Mouse (Mus musculus): ENCODE measurements around the gene Tmem204.
A peak's percentile ranks its signal among the peaks of the same experiment; 100 is the strongest.

The Tmem204 gene

DNA sequence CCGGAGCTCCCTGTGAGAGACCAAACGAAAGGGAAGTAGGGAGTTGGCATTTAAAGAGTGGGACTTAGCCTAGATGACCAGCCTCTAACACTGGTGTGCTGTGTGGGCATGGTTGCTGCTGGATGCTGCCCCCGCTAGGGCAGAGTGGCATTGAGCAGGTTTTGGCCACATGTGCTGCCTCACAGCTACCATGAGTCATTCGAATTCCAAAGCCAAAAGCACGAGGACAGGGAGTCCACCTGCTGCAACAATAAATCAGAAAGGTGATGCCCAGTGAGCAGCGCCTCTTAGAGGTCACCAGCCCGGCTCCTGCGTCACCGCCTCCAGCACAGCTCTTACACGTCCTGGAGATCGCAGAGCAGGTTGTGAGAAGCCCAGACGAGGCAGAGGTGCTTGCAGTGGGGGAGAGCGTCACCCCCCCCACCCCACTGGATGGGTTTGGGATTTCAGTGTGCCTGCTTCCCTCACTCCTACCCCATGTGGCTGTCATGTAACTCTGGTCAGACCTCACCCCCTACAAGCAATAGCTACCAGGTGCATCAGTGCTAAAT lies 1.5 kb upstream of the Tmem204 start:
- no peak for DNase-seq (ENCODE audit: low spot score in 2 of 2)

DNA sequence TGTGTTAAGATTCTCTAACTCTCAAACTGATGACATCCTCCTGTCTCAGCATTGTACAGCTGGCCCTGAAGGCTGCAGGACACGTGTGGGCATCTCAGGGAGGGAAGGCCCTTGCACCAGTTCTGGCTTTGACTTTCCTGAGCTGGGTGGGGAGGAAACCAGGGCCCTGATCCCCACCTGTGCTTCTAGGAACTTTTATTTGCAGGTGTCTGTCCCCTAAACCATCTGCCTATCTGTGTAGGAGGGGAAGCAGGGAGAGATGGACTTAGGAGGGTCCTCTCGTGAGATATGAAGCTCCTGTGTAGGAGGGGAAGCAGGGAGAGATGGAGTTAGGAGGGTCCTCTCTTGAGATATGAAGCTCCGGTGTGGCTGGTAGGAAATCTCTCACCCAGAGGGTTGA lies 504 bp downstream of the Tmem204 start:
- DNase-seq (ENCODE audit: low spot score in 2 of 2): no peak

DNA sequence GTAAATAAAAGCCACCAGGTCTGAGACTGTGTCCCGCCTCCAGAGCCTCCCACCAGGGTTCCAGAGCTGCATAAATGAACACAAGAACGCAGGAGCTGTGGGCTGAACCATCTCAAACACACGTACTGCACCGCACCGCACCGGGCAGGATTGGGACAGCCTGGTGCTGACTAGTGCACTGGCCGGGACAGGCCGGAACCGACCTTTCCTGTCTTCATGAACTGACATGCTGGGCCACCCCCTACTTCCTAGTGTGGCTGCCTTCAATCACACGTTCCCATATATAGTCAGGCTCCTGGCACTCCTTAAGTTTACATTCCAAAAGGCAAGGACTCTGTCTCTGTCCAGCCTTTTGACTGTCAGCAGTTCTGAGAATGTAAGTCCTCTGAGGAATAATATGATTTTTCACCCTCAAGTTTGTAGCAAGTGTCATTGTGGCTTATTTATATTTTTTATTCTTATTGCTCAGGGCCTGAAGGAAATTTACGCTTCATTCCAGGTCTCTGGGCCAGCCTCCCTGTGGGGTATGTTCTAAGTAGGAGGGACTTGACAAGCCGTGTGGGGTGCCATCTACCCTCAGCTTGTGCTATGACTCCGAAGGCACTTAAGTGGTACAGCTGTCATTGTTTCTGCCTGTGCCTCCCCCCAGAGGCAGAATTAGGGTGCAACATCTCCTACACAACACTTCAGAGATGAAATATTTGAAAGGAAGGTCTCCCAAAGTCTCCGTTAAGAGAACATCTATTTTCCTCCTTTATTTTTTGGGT lies 1.1 kb downstream of the Tmem204 start:
- DNase-seq (ENCODE audit: low spot score in 2 of 2): peak in 1 of 2 experiments; percentile 59

DNA sequence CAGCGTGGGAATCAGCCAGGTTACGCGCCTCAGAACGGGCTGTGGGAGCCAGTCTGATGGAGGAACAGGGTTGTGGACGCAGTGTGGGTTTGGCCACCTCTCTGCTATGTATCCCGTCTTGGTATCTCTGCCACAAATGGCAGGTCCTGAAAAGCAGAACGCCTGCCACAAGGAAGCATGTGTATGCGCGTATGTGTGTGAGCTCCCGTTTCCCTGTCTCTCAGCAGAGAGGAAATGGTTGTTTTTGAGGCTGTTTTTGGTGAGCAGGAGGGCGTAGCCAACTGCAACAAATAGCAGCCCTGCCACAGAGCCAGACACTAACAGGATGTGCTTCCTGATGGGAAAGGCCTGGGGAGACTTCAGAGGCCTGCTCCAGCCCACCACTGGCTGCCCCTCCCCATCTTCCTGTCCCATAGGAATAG lies 2.4 kb downstream of the Tmem204 start:
- DNase-seq (ENCODE audit: low spot score in 2 of 2): peak in 1 of 2 experiments; percentile 34

DNA sequence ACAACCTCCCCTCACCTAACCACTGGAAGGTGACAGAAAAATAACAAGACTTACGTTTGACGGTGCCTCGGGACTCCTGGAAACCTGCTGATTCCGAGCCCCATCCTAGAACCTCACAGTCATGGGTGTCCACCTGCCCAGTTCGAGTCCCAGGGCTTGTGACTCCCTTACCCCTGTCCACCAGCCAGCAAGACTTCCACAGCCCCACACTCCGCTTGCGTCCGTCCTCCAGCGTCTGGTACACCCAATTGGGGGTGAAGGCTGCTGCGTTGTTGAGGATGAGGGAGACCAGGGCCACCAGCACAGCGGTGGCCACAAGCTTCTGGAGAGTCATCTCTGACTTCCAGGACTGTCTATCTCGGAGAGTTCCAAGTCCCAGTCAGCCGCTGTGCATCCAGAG lies 3.2 kb downstream of the Tmem204 start:
- no peak for DNase-seq (ENCODE audit: low spot score in 2 of 2)

DNA sequence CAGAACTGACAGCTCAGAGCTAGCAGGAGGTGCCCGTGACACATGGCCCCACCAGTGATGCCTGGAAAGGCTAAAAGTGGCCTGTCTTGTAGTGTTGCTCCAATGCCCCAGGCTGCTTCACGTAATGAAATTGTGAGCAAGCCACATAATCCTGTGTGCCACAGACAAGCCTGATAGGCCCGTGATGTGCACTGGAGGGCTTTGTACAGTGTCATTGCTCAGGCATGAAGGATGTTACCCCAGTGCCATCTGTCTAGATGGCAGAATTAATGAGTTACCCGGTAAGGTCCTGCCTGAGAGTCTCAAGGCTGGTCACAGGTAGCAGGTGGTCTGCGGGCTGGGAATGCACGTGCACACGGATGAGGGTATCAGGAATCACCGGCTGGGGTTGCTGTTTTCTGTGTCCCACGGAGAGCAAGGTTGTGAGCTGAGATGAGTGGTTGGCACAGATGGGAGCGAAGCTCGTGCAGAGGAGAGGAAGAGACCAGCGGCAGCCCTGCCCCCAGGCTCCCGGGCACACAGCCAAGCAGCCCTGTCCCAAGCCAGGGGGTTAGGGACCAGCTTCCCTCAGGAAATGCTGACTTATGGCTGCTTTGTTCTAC lies 5.5 kb downstream of the Tmem204 start:
- DNase-seq (ENCODE audit: low spot score in 2 of 2): peak in 1 of 2 experiments; percentile 49

DNA sequence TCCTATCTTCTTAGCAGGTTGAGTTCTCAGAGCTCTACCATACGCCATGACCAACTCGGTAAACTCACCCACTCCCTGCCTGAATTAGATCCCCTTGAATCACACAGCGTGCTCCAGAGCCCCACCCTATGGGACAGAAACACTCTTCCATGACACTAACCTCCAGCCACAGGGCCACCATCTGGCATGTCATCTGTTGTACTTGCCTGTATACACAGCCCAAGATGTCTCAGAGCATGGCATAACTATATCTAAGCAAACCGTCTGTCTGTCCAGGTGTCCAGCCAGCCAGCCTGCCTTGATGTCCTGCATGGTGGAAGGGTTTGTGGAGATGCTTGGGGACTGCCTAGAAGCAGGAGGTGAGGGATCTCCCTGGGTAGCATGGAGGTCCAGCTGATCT lies 6.5 kb downstream of the Tmem204 start:
- DNase-seq (ENCODE audit: low spot score in 2 of 2): no peak

DNA sequence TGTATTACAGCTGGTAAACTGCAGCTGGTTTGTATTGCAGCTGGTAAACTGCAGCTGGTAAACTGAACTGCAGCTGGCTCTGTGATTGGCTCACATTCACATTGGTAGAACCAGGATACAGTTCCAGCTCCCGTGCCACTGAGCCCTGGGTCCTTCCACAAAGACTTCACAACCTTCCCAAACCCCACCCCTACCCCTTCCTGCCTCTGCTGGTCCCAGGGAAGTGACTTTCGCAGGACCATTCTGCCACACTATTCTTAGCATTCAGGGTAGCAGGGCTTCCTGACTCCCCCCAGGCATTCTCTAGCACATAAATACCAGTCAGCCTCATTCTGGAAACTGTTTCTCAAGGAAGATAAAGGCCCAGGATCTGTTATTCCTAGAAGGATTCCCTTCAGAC lies 14.7 kb downstream of the Tmem204 start:
- DNase-seq (ENCODE audit: low spot score in 2 of 2): no peak

DNA sequence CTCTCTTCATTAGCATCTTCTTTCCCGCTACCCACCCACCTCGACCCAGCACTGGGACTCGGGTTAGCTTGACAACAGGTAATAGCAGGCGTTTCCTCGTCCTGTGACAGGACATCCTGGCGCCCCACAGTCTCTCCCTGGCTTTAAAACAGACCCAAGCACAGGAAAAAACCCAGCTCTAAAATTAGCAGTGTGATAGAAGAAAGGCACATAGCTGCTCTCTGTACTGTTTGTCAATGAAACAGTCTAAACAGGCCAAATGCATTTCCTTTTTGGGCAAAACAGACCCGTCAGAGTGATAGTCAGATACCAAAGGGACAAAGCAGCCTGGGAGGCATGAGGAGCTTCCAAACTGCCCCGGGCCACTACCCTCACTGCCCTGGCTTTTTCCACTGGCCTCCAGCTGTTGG lies 15.9 kb downstream of the Tmem204 start:
- DNase-seq (ENCODE audit: low spot score in 2 of 2): peak in 1 of 2 experiments; percentile 26

DNA sequence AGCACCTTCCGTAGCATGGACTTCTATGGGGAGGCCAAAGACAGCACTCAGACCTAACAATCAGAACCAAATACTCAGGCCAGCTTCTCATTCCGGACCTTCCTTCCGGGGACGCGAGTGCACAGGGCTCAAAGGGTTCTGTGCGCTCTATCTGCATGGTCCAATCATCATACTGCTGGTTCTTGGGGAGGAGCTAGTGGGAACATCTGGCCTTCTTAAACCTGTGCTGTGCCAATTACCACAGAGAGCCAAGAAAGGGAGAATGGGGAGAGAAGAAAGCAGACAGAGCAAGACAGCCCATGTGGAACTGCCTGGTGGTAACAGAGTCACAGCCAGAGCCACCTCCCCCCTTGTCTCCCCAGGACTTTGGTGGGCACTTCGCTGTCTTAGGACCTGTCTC lies 16.8 kb downstream of the Tmem204 start:
- DNase-seq (ENCODE audit: low spot score in 2 of 2): no peak

DNA sequence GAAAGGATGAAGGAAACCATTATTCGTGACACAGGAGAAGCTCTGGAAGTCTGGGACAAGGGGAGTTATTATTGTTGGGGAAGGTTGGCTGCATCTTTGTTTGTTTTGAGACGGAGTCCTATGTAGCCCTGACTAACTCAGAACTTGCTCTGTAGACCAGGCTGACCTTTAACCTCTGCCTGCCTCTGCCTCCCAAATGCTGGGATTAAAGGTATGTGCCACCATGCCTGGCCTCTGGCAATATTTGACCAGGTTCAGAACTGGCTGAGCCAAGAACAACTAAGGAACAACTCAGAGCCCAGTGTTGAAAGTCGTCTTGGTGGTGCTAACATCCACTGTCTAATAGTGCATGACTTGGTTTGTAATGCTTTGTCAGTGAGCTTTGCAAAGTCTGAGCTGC lies 18.2 kb downstream of the Tmem204 start:
- no peak for DNase-seq (ENCODE audit: low spot score in 2 of 2)

DNA sequence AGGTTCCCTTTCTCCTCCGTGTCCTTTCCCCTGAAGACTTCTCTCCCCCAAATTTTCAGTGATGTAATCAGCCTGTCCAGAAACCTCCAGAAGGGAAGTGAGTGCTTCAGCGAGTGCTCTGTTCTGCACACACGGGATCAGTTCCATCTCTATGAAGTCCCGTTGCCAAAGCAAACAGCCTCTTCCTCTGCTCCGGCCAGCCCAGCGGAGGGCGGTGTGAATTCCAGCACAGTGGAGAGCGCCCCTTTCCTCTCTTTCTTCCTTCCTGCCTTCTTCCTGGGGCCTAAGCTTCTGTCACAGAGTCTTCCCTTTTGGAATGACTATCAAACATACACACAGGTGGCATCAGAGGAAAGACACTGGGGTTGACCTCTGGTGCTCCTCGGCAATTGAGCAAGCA lies 19.0 kb downstream of the Tmem204 start:
- DNase-seq (ENCODE audit: low spot score in 2 of 2): peak in 1 of 2 experiments; percentile 54

DNA sequence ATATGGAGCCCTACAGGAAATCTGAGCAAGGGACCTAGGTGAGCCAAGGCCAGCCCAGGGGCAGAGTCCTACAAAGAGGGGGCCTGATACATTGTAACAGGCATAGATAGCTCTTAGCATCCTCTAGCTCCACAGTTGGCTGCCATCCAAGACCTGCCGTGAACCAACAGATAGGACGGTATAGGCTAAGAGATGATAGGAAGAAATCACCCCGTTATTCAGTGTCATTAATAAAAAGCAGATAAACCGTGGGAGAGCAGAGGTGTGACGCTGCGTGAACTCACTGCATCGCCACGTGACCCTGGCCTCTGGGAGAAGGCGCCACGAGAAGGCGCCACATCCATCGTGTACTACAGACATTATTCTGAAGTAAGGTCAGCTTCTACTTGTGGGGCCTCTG lies 19.5 kb downstream of the Tmem204 start:
- no peak for DNase-seq (ENCODE audit: low spot score in 2 of 2)

DNA sequence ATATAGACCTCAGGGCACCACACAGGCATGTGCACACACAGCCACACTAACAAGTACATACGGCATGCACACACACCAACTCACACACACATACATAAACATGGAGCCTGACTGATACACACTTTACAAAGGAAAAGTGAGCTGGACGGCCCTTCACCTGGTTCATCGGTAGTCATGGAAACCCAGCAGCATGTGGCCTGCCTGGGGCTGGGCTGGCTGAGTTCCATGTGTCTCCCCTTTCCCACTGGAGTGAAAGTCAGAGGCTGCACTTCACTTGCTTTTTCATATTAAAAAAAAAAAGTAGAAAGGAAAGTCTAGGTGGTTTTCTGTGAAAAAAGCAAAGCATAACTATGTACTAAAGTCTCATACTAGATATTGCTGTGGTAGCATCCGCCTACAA lies 20.1 kb downstream of the Tmem204 start:
- DNase-seq (ENCODE audit: low spot score in 2 of 2): no peak

DNA sequence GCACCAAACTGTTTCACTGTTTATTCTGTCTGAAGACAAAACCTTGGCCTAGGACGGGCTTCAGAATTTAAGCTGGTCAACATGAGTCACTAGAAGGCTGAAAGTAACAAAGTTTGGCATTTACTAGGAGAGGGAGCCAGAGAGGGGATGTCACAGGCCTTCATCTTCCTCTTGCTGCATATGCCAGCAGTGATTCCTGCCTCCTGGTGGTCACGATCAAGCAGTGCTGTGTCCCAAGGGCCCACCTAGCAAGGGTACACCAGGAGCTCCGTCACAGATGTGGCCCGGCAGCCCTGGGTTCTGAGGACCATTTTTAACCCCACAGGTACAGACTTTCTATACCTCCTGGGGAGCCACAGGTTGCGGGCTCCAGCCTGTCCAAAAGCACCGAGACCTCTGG lies 26.4 kb downstream of the Tmem204 start:
- DNase-seq (ENCODE audit: low spot score in 2 of 2): no peak

DNA sequence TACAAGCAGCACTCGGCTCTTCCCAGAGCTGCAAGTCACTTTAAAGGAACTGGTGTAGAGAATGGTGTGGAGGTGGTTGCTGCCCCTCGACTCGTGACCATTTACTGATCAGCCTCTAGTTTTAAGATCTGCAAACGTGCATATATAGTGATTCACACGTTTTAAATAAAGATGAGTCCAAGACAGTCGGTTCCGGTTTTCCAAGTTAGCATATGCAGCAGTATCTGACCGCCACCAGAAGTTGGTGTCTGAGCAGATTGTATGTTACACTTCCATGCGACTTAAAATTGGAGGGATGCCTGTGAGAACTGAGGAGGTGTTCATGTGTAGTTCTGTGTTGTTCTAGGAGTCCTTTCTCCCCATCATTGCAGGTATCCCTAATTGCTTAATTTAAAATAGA lies 30.1 kb downstream of the Tmem204 start:
- no peak for DNase-seq (ENCODE audit: low spot score in 2 of 2)

DNA sequence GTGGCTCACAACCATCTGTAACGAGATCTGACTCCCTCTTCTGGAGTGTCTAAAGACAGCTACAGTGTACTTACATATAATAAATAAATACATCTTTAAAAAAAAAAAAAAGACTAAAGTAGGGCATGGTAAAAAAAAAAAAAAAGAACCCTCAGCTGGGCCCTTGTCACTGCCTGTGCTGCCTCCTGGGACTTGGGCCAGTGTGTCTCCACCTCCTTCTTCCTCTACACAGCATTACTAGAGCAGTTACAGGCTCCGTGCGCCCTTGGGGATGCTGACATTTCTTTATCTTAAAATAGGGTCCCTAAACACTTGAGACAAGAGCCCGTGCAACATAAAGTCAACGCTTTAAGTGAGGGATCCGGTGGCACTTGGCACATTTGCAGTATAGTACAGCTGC lies 36.2 kb downstream of the Tmem204 start:
- DNase-seq (ENCODE audit: low spot score in 2 of 2): no peak

DNA sequence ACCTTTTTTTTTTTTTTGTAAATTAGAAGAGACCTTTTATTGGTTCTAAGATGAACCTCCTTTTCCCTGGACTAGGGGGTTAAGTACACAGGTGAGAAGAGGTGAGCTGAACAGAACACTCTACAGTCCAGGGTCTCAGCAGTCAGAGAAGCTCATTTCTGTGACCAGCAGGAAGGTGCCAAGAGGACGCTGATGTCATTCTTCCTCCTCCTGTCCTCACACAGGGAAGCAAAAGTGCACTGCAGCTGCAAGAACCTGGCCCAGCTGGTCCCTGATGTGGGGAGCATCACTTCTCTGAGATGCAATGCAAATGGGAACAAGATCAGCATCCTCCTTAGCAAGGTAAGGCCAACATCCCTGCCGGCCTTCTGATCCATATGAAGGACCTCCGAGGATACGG lies 38.1 kb downstream of the Tmem204 start:
- DNase-seq (ENCODE audit: low spot score in 2 of 2): no peak

DNA sequence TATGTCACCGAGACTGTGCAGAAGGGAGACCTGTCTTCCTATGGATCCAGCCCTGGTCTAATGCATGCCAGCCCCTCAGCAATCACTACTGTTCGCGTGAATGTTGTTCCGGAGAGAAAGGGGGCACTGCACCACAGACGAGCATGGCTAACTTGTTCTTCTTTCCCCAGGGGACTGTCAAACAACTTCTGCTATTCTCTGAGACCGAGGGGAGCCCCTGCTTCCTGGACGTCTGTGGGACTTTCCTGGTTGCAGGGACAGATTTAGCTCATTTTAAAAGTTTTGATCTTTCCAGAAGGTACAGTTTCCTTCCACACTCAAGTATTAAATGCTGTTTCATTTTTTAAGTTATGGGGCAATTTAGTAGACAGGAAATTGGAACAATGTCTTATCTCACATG lies 38.5 kb downstream of the Tmem204 start:
- DNase-seq (ENCODE audit: low spot score in 2 of 2): no peak

DNA sequence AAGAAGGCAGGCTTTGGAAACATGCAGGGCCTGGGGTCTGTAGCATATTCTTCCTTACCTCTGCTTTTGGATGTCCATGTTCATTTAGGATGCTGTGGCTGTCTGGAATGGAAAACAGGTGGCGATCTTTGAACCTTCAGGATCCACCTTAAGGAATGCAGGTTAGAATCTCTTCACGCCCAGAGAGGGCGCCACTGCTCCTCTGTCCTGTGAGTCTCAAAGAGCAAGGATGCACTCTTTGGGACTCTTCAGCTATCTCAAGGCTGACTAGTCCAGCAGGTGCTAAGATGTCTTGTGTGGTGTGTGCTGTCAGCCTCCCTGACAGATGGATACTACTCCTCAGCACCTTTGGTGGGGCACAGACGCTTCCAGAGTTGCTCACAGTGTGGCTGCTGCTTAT lies 47.2 kb downstream of the Tmem204 start:
- no peak for DNase-seq (ENCODE audit: low spot score in 2 of 2)

DNA sequence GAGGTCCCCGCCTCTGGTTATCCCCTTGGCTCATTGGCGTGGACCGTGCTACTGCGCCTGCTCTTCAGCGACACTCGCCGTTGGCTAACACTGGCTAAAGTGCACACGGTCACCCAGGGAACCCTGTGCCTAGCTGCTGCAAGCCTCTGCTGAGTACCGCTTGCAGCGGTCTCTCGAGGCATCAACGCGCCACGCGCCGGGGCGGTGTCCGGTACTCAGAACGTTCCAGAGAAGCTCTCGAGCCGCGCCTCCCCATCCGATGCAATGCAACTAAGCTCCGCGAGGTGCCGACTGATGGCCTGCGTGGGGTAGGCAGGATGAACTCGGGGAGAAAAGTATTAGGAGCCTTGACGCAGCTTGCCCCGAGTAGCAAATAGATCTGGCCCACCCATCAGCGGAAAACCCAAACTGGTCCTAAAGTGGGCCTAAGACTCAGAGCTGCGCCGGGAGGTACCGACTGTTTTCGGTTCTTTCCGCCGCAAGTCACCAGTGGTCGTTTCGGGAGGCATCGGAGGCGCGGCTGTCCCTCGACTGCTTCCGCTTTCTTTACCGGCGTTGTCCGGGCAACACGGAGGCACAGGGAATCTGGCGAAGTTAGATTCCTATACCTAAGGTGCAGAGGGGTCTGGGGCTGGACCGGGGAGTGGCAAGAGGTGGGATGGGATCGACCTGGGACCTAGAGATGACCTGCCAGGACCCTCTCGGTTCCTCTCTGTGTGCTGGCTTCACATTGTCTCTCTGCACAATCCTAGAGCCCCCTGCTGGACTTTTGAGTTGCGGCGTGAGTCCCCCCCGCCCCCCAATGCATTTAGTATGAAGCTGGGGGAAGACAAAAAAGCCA lies 66.9 kb downstream of the Tmem204 start:
- DNase-seq (ENCODE audit: low spot score in 2 of 2): peak; percentile 61 to 77

DNA sequence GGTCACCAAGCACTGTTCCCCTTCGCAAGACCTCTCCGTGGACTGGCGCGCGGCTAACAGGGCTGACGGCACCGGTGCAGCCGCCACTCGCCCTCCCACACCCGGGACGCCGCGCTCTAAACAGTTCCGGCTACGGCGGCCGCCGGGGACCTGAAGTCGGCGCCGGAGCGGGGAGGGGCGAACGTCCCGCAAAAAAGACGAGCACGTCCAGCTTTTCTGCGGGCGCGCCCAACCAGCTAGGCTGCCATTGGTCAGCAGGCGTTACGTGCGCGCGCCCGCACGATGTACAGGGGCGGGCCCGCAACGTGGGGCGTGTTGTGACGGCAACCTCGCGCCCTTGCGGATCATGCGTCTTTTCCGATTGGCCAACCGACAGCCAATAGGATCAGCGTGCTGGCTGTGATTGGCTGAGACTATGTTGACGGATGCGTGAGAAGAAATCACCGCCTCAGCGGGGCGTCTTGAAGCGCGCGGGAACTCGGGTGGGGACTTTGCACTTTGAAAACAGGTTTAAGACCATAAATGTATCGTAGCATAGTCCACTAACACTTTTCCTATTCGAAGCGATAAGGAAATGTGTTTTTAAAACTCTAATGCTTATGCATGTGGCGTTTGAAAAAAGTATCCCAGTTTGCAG lies 67.6 kb downstream of the Tmem204 start, which contains the start of the genes Cramp1l and Ift140:
Cramp1l (minus strand) TSS at position 134 of the 637 bp plus-strand sequence.
Ift140 (plus strand) TSS at position 431 of the 637 bp plus-strand sequence.
- DNase-seq (ENCODE audit: low spot score in 2 of 2): peak; percentile 98 to 99

Measured in urinary bladder, postnatal 36 days (tissue).